Mouse (Mus musculus) heart, adult 8-10 months (tissue): ENCODE measurements around the gene Mfap1b. TPM values are rescaled to one million over a fixed set of nuclear protein-coding genes. Genes with fewer than 3 reads are reported as not detected.

Source experiments
- DNase-seq: peaks from one replicate; pipeline ENCODE4 v3.0.0; 2022; ENCODE audit warnings: low spot score
- microRNA-seq: library from miRNA; unstranded; fragments of <30 nt; microRNA quantifications from one replicate; pipeline ENCODE4 v1.2.0, GENCODE M21; 2022
- total RNA-seq, 4 experiments: library from RNA; stranded (reverse); gene quantifications; 2 replicates each; pipeline ENCODE4 v1.2.4; 2022

The Mfap1b gene
- total RNA-seq, 4 experiments from 2014 or later = 28.3 to 37.4 (median 32.5) TPM

DNA sequence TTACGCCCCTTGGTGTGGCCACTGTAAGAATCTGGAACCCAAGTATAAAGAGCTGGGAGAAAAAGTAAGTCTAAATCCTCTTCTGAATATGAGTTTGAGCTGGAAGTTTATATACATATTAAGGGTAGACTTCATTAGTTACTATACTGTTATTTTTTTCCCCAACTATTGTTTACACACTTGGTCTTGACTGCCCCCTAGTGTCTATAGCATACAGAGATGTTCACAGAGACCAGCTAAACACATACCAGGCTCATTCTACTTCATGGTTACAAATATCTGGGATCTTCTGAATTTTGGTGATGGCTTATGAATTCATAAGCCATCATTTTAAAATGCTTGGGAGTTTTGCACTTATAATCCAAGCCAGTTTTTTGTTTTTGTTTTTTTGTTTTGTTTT, 39.0 kb downstream of the Mfap1b start:
- DNase-seq = no peak

DNA sequence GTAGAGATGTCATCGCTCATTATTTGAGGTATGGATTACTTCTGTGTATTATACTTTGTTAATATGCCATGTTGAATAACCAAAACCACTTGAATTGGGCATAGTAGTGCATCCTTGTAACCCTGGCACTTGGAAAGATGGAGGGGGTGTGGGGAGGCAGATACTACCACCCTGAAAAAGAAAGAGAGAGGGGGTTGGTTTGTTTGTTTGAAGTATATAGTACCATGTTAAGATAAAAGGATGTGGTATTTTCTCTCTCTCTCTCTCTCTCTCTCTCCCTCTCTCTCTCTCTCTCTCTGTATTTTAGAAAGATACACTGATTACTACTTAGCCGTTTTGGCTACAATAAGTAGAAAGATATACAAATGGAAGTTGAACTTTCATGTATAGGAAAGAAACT, 48.0 kb downstream of the Mfap1b start:
- DNase-seq = no peak

DNA sequence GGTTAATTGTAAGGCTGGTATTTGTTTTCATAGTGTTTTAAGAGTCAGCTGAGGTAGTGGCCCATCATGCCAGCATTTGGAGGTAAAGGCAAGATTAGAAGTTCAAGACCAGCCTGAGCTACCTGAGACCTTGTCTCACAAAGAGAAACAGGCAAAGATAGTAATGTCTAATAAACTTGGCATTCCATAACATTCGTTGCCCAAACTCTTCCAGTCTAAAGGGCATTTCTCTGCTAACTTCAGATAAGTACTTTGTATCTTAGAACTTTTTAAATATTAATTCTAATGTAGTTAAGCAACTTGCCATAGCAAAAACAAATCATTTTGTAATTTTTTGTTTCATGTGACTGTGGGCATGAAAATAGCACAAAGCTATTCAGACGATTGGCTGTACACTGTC, 50.7 kb downstream of the Mfap1b start:
- no peak for DNase-seq

DNA sequence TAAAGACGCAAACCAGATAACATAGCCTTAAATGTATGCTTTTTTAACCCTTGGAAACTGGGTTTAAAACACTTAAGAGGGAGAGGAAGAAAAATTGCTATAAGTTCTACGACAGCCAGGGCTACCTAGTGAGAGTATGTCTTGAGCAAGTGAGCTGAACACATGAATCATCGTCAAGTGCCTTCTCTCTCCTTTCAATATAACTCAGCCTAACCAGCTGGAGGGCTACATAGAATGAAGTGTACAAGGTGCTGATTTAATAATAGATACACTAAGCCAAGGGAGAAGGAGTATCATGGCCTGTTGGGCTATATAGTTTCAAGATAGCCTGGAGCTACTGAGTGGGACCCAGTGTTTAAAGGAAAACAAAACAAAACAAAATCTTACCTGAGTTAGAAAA, 55.4 kb downstream of the Mfap1b start:
- no peak for DNase-seq

DNA sequence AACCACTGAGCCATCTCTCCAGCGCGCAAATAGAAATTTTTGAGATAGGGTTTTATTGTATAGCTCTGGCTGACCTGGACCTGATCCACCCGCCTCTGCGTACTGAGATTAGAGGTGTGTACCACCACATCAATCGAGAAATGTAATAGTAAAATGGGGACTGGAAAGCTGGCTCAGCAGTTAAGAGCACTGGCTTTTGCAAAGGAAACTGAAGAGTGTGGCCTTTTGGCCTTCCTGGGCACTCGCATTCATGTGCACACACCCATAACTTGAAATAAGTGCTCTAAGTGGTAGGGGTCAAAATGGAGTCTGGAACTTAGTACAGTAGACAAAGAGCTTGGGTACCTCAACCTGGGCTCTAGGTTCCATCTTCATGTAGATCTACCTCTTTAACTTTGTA, 57.5 kb downstream of the Mfap1b start:
- DNase-seq = no peak

DNA sequence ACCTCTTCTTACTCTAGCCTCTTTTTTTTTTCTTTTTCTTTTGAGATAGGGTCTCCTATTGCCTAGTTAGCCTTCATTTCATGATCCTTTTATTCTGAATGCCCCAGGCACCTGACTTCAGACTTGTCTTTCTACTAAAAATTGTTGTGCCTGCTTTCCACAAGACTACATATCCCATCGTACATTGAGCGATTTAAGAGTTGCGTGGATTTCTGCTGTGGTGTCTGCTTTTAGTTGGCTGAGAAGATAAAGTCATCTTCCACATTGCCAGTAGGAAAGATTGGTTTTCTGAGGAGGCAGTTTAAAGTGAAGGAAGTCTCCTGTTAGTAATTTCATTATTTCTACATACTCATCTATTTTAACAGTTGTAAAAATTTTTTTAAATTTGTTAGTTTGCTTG, 58.3 kb downstream of the Mfap1b start:
- DNase-seq = no peak

DNA sequence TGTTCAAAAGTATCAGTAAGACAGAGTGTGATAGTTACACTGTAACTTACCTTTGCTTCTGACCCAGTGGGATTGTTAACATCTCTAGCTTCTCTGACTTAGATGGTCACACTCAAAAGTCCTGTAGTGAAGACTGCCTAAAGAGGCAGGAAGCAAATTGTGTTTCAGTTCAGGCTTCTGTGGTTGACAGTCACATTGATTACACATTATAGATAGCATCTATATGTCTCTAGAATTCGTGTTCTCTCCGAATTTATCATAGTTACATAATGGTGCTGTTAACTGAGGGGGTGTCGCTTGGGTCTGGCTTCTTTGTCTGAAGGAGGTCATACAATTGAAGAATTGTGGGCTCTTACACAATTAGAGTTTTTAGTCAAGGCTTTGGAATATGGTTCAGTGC, 58.8 kb downstream of the Mfap1b start:
- DNase-seq = no peak

DNA sequence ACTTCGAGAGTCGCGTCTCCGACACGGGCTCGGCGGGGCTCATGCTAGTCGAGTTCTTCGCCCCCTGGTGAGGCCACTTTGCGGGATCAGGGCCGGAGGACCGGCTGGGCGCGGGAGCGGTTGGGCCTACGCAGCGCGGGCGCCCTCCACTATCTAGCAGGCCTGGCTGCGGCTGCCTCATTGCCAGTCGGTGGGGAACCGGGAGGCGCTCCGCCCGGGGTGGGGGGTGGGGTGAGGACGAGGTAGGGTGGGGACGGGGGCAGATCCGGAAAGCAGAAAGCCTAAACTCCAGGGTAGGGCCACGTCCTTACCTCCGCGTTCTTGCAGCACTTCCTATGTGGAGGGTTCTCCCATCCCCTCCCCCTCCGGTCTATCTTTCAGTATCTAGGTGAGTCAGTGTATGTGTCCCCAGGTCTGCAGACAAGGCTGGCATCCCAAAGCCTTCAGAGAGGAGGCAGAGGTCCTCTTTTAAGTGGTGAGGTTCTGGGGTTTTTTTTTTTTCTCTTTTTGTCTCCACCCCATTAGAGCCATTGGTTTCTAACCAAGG, 59.7 kb downstream of the Mfap1b start:
- DNase-seq = peak; percentile 24

DNA sequence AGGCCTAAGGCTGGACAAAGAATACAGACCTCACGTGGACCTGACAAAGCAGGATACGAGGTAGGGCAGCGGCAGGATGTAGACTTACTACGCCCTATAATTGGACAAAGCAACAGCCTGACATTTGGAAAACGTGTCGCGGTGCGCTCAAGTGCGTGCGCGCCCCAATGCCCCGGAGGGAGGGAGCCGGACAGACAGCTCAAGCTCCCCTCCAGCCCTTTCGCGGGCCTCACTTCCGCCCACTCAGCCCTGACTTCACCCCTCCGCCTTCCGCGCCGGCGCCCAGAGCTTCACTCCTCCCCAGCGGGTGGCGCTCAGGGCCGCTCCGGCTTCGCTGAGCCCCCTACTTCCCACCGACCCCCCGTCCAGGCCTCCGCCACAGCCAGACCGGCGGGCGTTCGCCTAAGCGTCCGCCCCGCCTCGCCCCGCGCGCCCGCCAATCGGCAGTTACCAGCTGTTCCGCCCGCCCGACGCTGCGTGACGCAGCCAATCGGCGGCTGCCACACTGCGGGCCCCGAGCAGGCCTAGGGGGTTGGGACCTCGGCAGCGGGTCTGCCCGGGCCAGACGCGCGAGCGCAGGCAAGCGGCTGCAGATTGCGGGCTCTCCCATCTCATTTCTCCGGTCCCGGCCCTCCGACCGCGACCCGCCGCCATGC, 60.4 kb downstream of the Mfap1b start, which contains the start of the genes Pdia3 and Catsper2:
Pdia3 (plus strand) TSS at position 389 of the 656 bp plus-strand sequence.
Catsper2 (minus strand) TSS at position 406 of the 656 bp plus-strand sequence.
- peak; percentile 94 for DNase-seq

DNA sequence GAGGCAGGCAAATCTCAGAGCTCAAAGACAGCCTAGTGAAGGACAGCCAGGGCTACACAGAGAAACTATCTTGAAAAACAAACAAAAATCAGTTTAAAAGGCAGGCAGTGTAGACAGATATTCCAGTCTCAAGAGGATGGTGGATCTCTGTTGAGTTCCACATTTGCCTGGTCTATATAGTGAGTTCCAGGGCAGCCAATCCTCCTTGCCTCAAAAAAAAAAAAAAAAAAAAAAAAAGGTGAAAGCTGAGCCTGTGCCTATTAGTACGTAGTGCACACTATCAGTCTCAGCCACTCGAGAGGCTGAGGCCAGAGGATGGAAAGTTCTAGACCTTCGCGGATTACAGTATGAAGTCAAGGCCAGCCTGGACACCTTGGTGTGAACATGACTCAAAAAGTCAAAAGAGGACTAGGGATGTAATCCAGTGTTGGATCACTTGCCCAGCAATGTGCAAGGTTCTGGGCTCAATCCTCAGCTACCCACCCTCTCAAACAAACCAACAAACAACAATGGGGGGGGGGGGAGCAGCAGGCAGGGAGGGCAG, 61.0 kb downstream of the Mfap1b start:
- no peak for DNase-seq

Small RNAs within 50 kb of the gene (microRNA-seq; reads per million reads assigned to microRNA genes)
- gene Gm22953 = not detected

Other genes starting within 250 kb of the Mfap1b start
- gene Trp53bp1, start 202.7 kb downstream of the Mfap1b start, total RNA-seq = 10 to 100 TPM; 30.3 to 39.2 (median 33.5) TPM
- 1 to 10 TPM; 4.7 to 6.0 (median 5.2) TPM for gene Map1a, start 184.5 kb downstream of the Mfap1b start, total RNA-seq
- gene Ppip5k1, start 118.7 kb downstream of the Mfap1b start, total RNA-seq = 100 to 1,000 TPM in 3 of 4 experiments, 10 to 100 TPM in 1; 88.4 to 110 (median 104) TPM
- 1 to 10 TPM; 1.3 to 2.9 (median 2.2) TPM for gene Ckmt1, start 116.4 kb downstream of the Mfap1b start, total RNA-seq
- under 1 TPM in 1 of 4 experiments, not detected in 3; 0.09 TPM for gene Strc, start 86.9 kb downstream of the Mfap1b start, total RNA-seq
- gene Pdia3, start 60.3 kb downstream of the Mfap1b start, total RNA-seq = 100 to 1,000 TPM; 104 to 129 (median 126) TPM
- 1 to 10 TPM; 2.9 to 4.7 (median 3.2) TPM for gene Catsper2, start 60.3 kb downstream of the Mfap1b start, total RNA-seq
- under 1 TPM in 1 of 4 experiments, not detected in 3; 0.34 TPM for gene Ell3, start 29.8 kb downstream of the Mfap1b start, total RNA-seq
- 100 to 1,000 TPM; 360 to 469 (median 411) TPM for gene Serf2, start 24.9 kb downstream of the Mfap1b start, total RNA-seq
- 10 to 100 TPM; 18.2 to 25.0 (median 22.6) TPM for gene Hypk, start 20.8 kb downstream of the Mfap1b start, total RNA-seq
- gene Serinc4, start 17.3 kb downstream of the Mfap1b start, total RNA-seq = under 1 TPM in 2 of 4 experiments, not detected in 2; 0.13 to 0.17 TPM
- 10 to 100 TPM; 29.5 to 36.4 (median 32.8) TPM for gene Mfap1a, start 32.6 kb upstream of the Mfap1b start, total RNA-seq
- 1 to 10 TPM; 2.1 to 3.2 (median 3.0) TPM for gene Wdr76, start 32.7 kb upstream of the Mfap1b start, total RNA-seq